Mouse (Mus musculus) brain, embryonic 18.5 days (tissue): Measurements from ENCODE around the gene Gpr157.

Source experiments
- DNase-seq: peaks from one replicate; pipeline ENCODE4 v3.0.0-alpha.2; 2012; ENCODE audit warnings: low read depth, low spot score

The Gpr157 gene

GRCm38 (mm10) chr4:150146286-150146685, 59.1 kb downstream of the Gpr157 start:
- DNase-seq: no peak

GRCm38 (mm10) chr4:150151045-150151444, 63.9 kb downstream of the Gpr157 start:
- DNase-seq: no peak

- no peak for DNase-seq
These were observed 65.3 kb downstream of the Gpr157 start for GRCm38 (mm10) chr4:150152483-150152882.

DNA sequence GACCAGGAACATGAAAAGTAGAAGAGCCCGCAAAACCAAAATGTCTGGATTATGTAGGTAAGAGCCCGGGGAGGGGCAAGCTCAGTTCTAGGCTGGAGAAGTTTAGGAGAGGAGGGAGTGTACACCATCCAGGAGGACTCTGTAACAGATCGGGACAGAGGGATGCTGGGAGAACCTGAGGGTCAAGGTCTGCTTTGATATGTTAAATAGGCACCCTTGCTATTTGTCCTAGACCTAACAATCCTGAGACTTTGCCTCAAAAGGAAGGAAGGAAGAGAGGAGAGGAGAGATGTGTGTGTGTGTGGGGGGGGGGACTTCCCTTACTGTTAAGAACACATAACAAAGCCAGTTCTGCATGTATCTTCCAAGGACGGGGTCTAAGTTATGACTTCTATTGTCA, 68.1 kb downstream of the Gpr157 start:
- no peak for DNase-seq
